Mouse (Mus musculus): Measurements from ENCODE around the gene Ank2. TPM values are rescaled to one million over a fixed set of nuclear protein-coding genes. Genes with fewer than 3 reads are reported as not detected.

Ank2 gene
- total and polyA plus RNA-seq, 3 experiments, result 18.9 to 95.5 (median 57.8) TPM

- H3K27me3 ChIP-seq (ENCODE audit: insufficient read depth, low read length), result no peaks in the 10 kb centered on the region
- no peak overlapping the region for H3K4me3 ChIP-seq (ENCODE audit: low read depth, low read length)
- no peaks in the 10 kb centered on the region for H3K36me3 ChIP-seq (replicated peaks)
- no peaks in the 10 kb centered on the region for H3K9me3 ChIP-seq (replicated peaks)
- ATAC-seq (ENCODE audit: extremely low read depth, insufficient number of reproducible peaks, low FRiP score, poor library complexity, severe bottlenecking) (no peak), DNase-seq (ENCODE audit: low spot score) (no peak)
- TF ChIP-seq CTCF (IDR thresholded peaks at IDR 0.05; ENCODE audit: low read depth, low read length), result no peak
- no peak for TF ChIP-seq GATA2 (IDR thresholded peaks at IDR 0.05; ENCODE audit: borderline replicate concordance, low read depth, low read length)
- no peak for TF ChIP-seq POLR2AphosphoS5 (IDR thresholded peaks at IDR 0.05; ENCODE audit: insufficient replicate concordance, low read depth, low read length)
- no peak for TF ChIP-seq GATA1 (IDR thresholded peaks at IDR 0.05; ENCODE audit: borderline replicate concordance, low read length)
- TF ChIP-seq TAL1 (conservative IDR thresholded peaks at IDR 0.05; ENCODE audit: low read depth, low read length), result no peak
- no peaks in the 10 kb centered on the region for H3K4me1 ChIP-seq (ENCODE audit: insufficient read depth, low read depth, low read length)
Observed at GRCm38 (mm10) chr3:127148648-127149047, 350.5 kb downstream of the Ank2 start.

DNA sequence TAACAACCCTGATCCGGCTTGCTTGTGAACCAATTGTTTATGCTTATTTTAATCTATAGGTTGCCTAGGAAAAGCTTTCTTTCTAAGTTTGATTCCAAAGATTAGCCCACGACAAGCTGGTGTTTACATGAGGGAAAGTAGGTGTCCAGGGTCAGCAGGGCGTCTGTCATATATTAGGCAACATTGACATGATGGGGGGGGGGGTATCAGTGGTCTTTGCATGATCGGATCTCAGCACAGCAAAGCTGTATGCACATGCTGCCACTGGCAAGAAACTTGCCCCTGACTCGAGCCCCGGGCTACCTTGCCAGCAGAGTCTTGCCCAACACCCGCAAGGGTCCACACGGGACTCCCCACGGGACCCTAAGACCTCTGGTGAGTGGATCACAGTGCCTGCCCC is 358.6 kb downstream of the Ank2 start:
- no peak for TF ChIP-seq GATA2 (IDR thresholded peaks at IDR 0.05; ENCODE audit: borderline replicate concordance, low read depth, low read length)
- DNase-seq (ENCODE audit: low spot score), result no peak
- Histone ChIP-seq H3K4me1 (ENCODE audit: insufficient read depth, low read depth, low read length) (no peaks in the 10 kb centered on the region), H3K9me3 (replicated peaks) (no peaks in the 10 kb centered on the region), H3K4me3 (ENCODE audit: low read depth, low read length) (no peak overlapping the region), H3K27me3 (ENCODE audit: insufficient read depth, low read length) (no peaks in the 10 kb centered on the region), H3K36me3 (replicated peaks) (no peaks in the 10 kb centered on the region)
- ATAC-seq (ENCODE audit: extremely low read depth, insufficient number of reproducible peaks, low FRiP score, poor library complexity, severe bottlenecking), result no peak

DNA sequence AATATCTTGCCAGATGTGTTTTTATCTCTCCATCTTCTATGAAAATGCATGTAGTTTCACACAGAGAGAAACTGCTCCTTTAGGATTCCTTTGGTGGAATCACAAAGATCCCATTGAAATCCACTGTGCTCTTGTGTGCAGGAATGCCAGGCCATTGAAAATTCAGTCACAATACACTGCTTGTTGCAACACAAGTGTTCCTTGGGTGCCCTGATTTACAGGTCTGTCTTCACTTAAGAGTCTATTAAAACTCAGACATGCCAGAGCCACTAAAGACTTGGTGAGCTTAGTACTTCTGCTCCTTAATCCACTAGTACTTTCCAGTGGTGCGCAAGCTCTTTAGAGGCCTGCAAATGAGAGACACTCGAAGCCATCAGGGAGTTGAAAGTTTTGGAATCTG is 359.5 kb downstream of the Ank2 start:
- ATAC-seq (ENCODE audit: extremely low read depth, insufficient number of reproducible peaks, low FRiP score, poor library complexity, severe bottlenecking) (no peak), DNase-seq (ENCODE audit: low spot score) (no peak)
- no peaks in the 10 kb centered on the region for H3K36me3 ChIP-seq (replicated peaks)
- TF ChIP-seq GATA2 (IDR thresholded peaks at IDR 0.05; ENCODE audit: borderline replicate concordance, low read depth, low read length) (no peak), GATA1 (IDR thresholded peaks at IDR 0.05; ENCODE audit: borderline replicate concordance, low read length) (no peak), TAL1 (conservative IDR thresholded peaks at IDR 0.05; ENCODE audit: low read depth, low read length) (no peak), POLR2AphosphoS5 (IDR thresholded peaks at IDR 0.05; ENCODE audit: insufficient replicate concordance, low read depth, low read length) (no peak), CTCF (IDR thresholded peaks at IDR 0.05; ENCODE audit: low read depth, low read length) (no peak)
- no peak overlapping the region for H3K4me3 ChIP-seq (ENCODE audit: low read depth, low read length)
- H3K4me1 ChIP-seq (ENCODE audit: insufficient read depth, low read depth, low read length), result no peaks in the 10 kb centered on the region
- no peaks in the 10 kb centered on the region for H3K27me3 ChIP-seq (ENCODE audit: insufficient read depth, low read length)
- no peaks in the 10 kb centered on the region for H3K9me3 ChIP-seq (replicated peaks)

DNA sequence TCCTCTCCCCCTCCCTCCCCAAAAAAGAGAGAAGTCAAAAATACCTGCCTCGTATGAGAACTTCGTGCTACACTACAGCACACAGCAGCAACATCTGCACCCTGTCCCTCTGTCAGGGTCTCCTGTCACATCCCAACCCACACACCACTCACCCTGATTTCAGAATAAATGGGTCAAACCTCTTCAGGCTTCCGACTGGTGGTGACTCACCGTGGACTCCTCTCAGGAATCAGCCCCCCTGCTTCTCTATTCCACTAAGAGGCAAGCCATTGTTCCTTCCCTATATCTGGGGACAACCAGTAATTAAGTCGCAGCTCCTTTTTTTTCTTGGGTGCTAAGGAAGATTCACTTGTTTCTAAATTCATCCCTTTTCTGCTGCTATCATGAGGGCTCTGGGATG is 361.6 kb downstream of the Ank2 start:
- H3K9me3 ChIP-seq (replicated peaks), result no peaks in the 10 kb centered on the region
- H3K36me3 ChIP-seq (replicated peaks), result no peaks in the 10 kb centered on the region
- no peaks in the 10 kb centered on the region for H3K27me3 ChIP-seq (ENCODE audit: insufficient read depth, low read length)
- no peaks in the 10 kb centered on the region for H3K4me1 ChIP-seq (ENCODE audit: insufficient read depth, low read depth, low read length)
- TF ChIP-seq CTCF (IDR thresholded peaks at IDR 0.05; ENCODE audit: low read depth, low read length), result no peak
- no peak for TF ChIP-seq POLR2AphosphoS5 (IDR thresholded peaks at IDR 0.05; ENCODE audit: insufficient replicate concordance, low read depth, low read length)
- TF ChIP-seq GATA1 (IDR thresholded peaks at IDR 0.05; ENCODE audit: borderline replicate concordance, low read length), result no peak
- no peak for TF ChIP-seq TAL1 (conservative IDR thresholded peaks at IDR 0.05; ENCODE audit: low read depth, low read length)
- no peak for TF ChIP-seq GATA2 (IDR thresholded peaks at IDR 0.05; ENCODE audit: borderline replicate concordance, low read depth, low read length)
- DNase-seq (ENCODE audit: low spot score) (no peak), ATAC-seq (ENCODE audit: extremely low read depth, insufficient number of reproducible peaks, low FRiP score, poor library complexity, severe bottlenecking) (no peak)
- no peak overlapping the region for H3K4me3 ChIP-seq (ENCODE audit: low read depth, low read length)

DNA sequence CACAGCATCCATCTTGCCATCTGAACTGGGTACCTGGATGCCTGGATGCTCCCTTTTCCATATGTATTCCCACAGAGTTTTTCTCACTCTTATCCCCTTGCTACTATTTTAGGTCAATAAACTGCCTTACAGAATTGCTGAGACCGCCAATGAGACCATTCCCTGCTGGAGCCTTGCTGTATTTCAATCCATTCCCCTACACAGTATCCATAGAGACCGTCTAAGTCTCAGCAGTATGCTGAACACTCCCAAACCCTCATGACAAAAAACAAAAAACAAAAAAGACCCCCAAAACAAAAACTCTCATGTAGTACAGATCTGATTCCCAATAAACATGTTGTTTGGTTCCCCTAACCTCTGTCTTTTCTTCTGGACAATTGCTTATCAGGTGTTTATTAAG is 365.1 kb downstream of the Ank2 start:
- Histone ChIP-seq H3K4me3 (ENCODE audit: low read depth, low read length) (no peak overlapping the region), H3K4me1 (ENCODE audit: insufficient read depth, low read depth, low read length) (no peaks in the 10 kb centered on the region), H3K27me3 (ENCODE audit: insufficient read depth, low read length) (no peaks in the 10 kb centered on the region), H3K36me3 (replicated peaks) (no peaks in the 10 kb centered on the region), H3K9me3 (replicated peaks) (no peaks in the 10 kb centered on the region)
- ATAC-seq (ENCODE audit: extremely low read depth, insufficient number of reproducible peaks, low FRiP score, poor library complexity, severe bottlenecking), result no peak
- no peak for DNase-seq (ENCODE audit: low spot score)
- TF ChIP-seq CTCF (IDR thresholded peaks at IDR 0.05; ENCODE audit: low read depth, low read length) (no peak), TAL1 (conservative IDR thresholded peaks at IDR 0.05; ENCODE audit: low read depth, low read length) (no peak), GATA2 (IDR thresholded peaks at IDR 0.05; ENCODE audit: borderline replicate concordance, low read depth, low read length) (no peak), POLR2AphosphoS5 (IDR thresholded peaks at IDR 0.05; ENCODE audit: insufficient replicate concordance, low read depth, low read length) (no peak), GATA1 (IDR thresholded peaks at IDR 0.05; ENCODE audit: borderline replicate concordance, low read length) (no peak)

DNA sequence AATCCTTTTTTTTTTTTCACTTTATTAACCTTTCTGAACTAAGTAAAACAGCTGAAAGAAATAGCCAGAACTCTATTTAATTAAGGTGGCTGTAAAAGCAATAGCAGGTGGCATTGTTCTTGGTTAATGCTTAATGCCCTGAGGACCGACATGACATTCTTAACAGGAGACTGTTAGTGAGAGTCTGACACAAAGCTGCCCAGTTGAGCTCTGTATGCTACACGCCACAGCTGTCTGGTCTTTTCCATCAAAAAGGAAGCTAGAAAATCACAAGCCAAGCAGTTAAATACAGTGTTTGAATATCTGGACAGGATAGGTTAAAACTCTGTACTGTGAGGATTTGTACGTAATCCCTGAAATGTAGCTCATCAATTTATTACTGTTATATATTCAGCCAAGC is 368.1 kb downstream of the Ank2 start:
- no peak for TF ChIP-seq GATA2 (IDR thresholded peaks at IDR 0.05; ENCODE audit: borderline replicate concordance, low read depth, low read length)
- TF ChIP-seq GATA1 (IDR thresholded peaks at IDR 0.05; ENCODE audit: borderline replicate concordance, low read length), result no peak
- TF ChIP-seq POLR2AphosphoS5 (IDR thresholded peaks at IDR 0.05; ENCODE audit: insufficient replicate concordance, low read depth, low read length), result no peak
- no peak for TF ChIP-seq CTCF (IDR thresholded peaks at IDR 0.05; ENCODE audit: low read depth, low read length)
- TF ChIP-seq TAL1 (conservative IDR thresholded peaks at IDR 0.05; ENCODE audit: low read depth, low read length), result no peak
- no peaks in the 10 kb centered on the region for H3K4me1 ChIP-seq (ENCODE audit: insufficient read depth, low read depth, low read length)
- H3K36me3 ChIP-seq (replicated peaks), result no peaks in the 10 kb centered on the region
- H3K27me3 ChIP-seq (ENCODE audit: insufficient read depth, low read length), result no peaks in the 10 kb centered on the region
- ATAC-seq (ENCODE audit: extremely low read depth, insufficient number of reproducible peaks, low FRiP score, poor library complexity, severe bottlenecking) (no peak), DNase-seq (ENCODE audit: low spot score) (no peak)
- H3K9me3 ChIP-seq (replicated peaks), result no peaks in the 10 kb centered on the region
- H3K4me3 ChIP-seq (ENCODE audit: low read depth, low read length), result no peak overlapping the region

Data from G1E (cell line).